Mouse (Mus musculus) midbrain, embryonic 11.5 days (tissue): ENCODE data around the gene Pcdh10. TPM values are rescaled to one million over a fixed set of nuclear protein-coding genes. Genes with fewer than 3 reads are reported as not detected.

Experiments
- ATAC-seq: fragments of 200-750 bp; cut with Nextera tagmentation; 2 replicates; pipeline ENCODE4 v1.8.0; 2017; ENCODE audit warnings: moderate TSS enrichment, moderate library complexity; ENCODE audit not compliant: low FRiP score
- DNase-seq: peaks from one replicate; pipeline ENCODE4 v3.0.0; 2015; ENCODE audit warnings: low spot score; ENCODE audit errors: missing footprints
- H3K27ac ChIP-seq: fragments of 300-500 bp; sonication (generic); 2 replicates; pipeline ENCODE4 v1.5.1; 2014; ENCODE audit warnings: low read depth, low read length
- H3K27me3 ChIP-seq: fragments of 300-500 bp; sonication (generic); 2 replicates; pipeline ENCODE4 v1.6.1; 2014; ENCODE audit warnings: mild to moderate bottlenecking, low read length, moderate library complexity, mixed read lengths; ENCODE audit not compliant: control insufficient read depth, insufficient read depth
- H3K36me3 ChIP-seq: fragments of 300-500 bp; sonication (generic); 2 replicates; pipeline ENCODE4 v1.6.1; 2014; ENCODE audit warnings: mild to moderate bottlenecking, low read length, moderate library complexity, mixed read lengths; ENCODE audit not compliant: control insufficient read depth, insufficient read depth
- H3K4me1 ChIP-seq: fragments of 300-500 bp; sonication (generic); 2 replicates; pipeline ENCODE4 v1.6.1; 2014; ENCODE audit warnings: low read length; ENCODE audit not compliant: control insufficient read depth, insufficient read depth
- H3K4me2 ChIP-seq: fragments of 300-500 bp; sonication (generic); 2 replicates; pipeline ENCODE4 v1.6.1; 2014; ENCODE audit warnings: mild to moderate bottlenecking, moderate library complexity
- H3K4me3 ChIP-seq: fragments of 300-500 bp; sonication (generic); 2 replicates; pipeline ENCODE4 v1.5.1; 2014; ENCODE audit warnings: low read depth, low read length
- H3K9ac ChIP-seq: fragments of 300-500 bp; sonication (generic); 2 replicates; pipeline ENCODE4 v1.6.1; 2014; ENCODE audit warnings: low read length
- H3K9me3 ChIP-seq: fragments of 300-500 bp; sonication (generic); 2 replicates; pipeline ENCODE4 v1.6.1; 2016; ENCODE audit warnings: low read length; ENCODE audit not compliant: control insufficient read depth
- WGBS: fragments of 180-500 bp; shearing (Covaris S2); extraction: QIAGEN DNeasy Blood & Tissue Kit; methylation state at CpG from one replicate; pipeline ENCODE4 v1.1.7; 2014; 5-methylcytosine and 5-hydroxymethylcytosine counted together
- polyA plus RNA-seq: library from polyadenylated mRNA; unstranded; fragments of >200 nt; fragmentation: Nextera tagmentation; extraction: Ambion mirVana; gene quantifications from 2 replicates; pipeline ENCODE4 v1.2.1, GENCODE M21; 2014

The Pcdh10 gene
- polyA plus RNA-seq, 1 experiment from 2014 or later, result 4.2 TPM

- Histone ChIP-seq H3K27ac (no peak overlapping the region), H3K4me3 (no peak overlapping the region), H3K27me3 (no peaks in the 10 kb centered on the region), H3K4me2 (no peak overlapping the region), H3K9me3 (no peaks in the 10 kb centered on the region), H3K36me3 (no peaks in the 10 kb centered on the region), H3K9ac (no peak overlapping the region), H3K4me1 (0 out of 2 replicates have a peak, but pooled peaks cover 2% of the 10 kb centered on the region)
- ATAC-seq (no peak), DNase-seq (no peak)
- 72% methylated on average over 11 of the region's 11 CpGs for WGBS
Measured at GRCm38 (mm10) chr3:45432172-45432765, 54.1 kb downstream of the Pcdh10 start.
